Mouse (Mus musculus): ENCODE data around the gene Ttll2.
"Not testable (repeated sequence)": the region's sequence is repeated elsewhere in the genome, so short reads cannot be mapped to it uniquely, and the experiment has no call there.

Ttll2 gene

DNA sequence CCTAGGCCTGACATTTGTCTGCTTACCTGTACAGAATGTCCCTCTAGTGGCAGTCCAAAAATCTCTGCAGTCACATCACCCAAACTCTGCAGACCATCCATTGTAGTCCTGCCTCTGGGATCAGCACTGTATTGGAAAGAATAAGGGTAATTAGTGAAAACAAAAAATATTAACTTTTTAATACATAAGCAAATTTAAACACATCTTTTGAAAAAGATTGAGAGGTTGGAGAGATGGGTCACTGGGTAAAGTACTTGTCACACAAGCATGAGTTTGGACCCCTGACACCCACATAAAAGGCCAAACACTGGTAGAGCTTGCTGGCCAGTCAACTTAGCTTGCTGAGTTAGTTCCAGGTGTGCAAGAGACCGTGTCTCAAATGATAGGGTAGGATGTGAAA, at the start of gene Ttll2:
TSS of gene Ttll2 (minus strand) at position 101 of the 400 bp plus-strand sequence.
- not testable (repeated sequence) for DNase-seq (ENCODE audit: low spot score)

DNA sequence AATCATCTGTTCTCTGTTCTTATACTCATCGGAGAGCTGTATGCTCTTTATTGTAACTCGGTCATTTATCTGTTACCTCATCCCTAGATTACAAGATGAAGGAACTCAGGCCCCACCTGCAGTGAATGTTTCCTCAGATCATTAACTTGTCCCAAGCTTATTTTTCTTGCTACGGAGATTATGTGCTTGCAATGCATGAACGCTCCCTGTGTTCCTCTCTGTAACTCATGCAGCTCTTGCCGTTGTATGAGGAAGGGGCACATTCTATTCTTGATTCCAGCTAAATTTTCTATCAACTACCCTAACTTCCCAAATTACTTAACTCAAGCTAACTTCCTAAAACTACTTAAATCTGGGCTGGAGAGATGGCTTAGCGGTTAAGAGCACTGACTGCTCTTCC, 47.3 kb upstream of the Ttll2 start:
- not testable (repeated sequence) for DNase-seq (ENCODE audit: low spot score)

DNA sequence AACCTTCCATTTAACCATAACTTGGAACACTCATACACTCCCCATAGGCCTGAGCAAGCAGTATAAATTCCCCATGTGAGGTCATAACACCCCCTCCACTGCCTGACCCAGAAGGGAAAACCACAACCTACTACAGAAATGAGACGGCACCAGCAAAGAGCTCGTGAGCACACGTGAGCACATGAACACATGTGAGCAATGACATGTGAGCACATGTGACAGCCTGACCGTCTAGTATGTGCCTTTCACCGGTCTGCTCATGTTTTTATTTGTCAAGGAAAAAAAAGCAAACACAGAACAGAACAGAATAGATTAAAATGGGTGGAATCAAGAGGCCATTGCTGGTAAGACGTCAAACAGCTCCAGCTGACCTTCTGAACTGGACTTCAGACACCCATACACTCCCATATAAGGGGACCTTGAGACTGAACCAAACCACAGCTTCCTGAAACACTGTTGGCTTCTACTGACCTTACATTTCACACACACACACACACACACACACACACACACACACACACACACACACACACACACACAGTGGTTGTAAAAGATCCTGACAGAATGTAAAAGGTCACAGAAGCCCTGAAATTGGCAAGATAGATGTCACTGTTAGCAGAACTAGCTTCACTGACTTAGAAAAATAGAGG, 45.8 kb upstream of the Ttll2 start:
- not testable (repeated sequence) for DNase-seq (ENCODE audit: low spot score)

DNA sequence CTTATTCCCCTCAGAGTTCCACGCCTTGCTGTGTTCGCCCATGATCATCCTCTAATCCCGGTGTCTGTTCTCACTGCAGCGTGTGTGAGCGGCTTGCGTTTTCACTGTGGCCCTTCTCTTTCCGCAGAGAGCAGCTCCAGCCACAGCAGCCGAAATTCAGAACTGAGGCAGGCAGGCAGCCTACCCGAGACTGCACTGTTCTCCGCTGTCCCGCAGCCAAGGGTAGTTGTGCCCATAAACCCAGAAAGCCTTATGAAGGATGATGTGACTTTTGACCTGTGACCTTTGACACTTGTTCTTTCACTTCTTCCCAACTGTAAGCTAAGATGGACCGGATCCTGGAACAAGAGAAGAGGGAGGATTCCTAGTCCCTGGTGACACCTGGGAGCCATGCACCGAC, 44.6 kb upstream of the Ttll2 start:
- not testable (repeated sequence) for DNase-seq (ENCODE audit: low spot score)

DNA sequence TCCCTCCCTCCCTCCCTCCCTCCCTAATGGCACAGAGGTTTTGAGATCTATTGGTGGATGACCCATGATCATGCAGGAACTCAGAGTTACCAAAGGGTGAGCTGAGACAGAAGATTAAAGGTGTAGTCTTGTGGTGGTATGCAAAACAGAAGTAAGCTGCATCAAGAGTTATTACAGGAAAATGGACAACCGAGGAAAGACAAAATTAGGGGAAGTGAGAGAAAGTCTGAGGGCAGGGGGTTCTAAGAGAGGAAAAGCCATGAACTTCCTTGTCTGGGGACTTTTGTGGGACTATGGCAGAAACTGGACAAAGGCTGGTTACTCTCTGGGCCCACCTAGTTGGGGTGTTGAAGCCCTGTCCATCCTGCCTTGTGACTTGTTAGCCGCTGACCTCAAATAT, 43.8 kb upstream of the Ttll2 start:
- not testable (repeated sequence) for DNase-seq (ENCODE audit: low spot score)

DNA sequence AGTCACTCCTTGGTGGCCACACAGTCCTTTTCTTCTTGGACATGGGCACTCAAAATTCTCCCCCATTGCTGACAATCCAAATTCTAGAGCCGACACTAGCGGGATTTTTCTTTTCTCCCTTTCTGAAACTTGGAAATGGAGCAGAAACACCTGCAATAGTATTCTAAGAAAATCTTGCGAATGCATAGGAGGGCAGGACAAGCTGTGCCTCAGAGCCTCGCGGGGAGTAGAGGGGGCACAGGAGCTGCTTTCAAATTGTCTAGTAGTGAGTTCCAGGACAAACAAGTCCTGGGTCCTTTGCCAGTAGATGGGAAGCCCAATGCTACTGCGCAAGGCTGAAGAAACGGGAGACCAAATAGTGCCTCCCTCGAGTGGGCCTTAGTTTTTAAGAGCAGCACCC, 43.2 kb upstream of the Ttll2 start:
- not testable (repeated sequence) for DNase-seq (ENCODE audit: low spot score)

DNA sequence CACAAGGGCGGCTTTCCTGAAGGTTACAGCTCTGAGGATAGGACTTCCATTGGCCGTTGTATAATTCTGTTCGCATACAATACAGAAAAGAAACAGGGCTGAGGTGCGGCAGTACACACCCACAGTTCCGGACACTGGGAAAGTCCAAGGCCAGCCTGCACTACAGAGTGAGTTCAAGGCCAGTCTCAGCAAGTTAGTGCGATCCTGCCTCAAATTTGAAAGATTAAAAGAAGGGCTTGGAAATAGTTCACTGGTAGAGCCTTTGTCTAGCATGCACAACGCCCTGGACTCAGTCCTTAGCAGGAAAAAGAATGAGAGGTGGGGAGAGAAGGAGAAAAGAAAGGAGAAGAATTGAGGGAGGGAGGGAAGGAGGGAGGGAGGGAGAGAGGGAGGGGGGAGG, 42.6 kb upstream of the Ttll2 start:
- not testable (repeated sequence) for DNase-seq (ENCODE audit: low spot score)

DNA sequence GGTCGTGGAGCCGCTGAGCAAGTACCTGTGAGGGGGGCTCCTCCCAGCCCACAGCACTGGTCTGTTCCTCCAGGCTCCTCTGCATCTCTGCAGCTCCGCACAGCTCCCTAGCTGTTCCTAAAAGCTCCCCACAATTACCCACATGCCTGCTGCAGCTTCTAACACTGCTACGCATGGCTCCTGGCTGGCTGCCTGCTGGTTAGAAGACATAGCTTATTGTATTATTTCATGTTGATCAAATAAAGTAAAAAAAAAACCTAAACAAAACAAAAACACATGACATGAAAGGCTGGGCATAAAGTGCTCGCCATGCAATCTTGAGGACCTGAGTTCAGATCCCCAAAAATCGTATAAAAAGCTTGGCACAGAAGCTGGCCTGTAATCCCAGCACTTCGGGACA, 37.4 kb upstream of the Ttll2 start:
- not testable (repeated sequence) for DNase-seq (ENCODE audit: low spot score)

DNA sequence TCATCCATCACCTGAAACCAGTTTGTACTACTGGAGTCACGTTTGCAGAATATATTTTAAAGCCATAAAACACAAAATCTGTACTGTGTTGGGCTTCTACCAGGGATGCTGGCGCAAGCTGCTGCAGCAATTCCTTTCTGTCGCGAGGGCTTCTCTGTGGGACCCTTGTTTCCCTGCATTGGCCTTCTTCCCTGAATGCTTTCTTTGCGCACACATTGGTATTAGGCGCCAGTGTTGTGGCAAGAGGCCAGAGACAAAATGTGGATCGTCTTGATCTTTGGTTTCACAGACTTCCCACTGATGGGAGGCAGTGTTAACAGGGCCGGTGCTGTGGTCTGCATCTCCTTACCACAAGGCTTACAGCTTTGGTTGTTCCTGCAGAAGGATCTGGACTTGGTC, 36.5 kb upstream of the Ttll2 start:
- DNase-seq (ENCODE audit: low spot score), result not testable (repeated sequence)

DNA sequence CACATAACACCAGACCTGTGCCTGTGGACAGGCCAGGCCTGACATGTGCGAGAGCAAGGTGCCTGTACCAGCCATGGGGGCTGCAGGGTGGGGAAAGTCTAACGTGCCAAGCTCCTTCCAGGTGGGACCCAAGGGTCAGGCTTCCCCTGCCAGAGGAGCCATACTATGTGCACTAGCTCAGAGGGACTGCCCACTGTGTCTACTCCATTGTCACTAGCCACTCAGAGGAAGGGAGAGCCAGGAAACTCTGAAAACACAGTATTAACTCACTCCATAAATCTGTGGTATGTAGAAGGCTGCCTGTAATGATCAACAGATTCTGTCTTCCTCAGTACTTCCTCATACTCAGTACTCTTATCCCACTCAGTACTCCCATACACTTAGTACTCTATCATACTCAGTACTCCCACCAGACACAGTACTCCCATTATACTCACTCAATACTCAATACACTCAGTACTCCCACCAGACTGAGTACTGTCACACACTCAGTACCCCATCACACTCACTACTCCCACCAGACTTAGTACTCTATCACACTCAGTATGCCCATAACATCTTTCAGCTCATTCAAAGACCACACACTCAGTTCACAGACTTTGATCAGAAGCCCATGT, 36.0 kb upstream of the Ttll2 start:
- DNase-seq (ENCODE audit: low spot score), result not testable (repeated sequence)

DNA sequence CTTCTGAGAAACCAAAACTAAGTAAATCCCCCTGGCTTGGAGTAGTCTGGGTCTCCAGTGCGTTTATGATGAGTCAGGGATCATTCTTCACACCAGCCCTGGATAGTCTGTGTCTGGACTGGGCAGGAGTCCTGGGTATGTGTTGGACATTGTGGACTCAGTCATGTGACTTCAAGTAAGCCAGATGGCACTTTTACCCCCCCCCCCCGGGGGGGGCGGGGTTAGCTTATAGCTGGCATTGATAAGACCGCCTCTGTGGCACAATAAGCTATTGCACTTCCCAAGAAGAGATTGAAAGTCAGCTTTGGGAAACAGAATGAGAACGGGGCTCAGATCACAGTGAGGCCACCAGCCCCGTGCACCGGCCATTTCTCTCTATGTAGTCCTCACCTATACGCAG, 33.5 kb upstream of the Ttll2 start:
- DNase-seq (ENCODE audit: low spot score), result not testable (repeated sequence)

DNA sequence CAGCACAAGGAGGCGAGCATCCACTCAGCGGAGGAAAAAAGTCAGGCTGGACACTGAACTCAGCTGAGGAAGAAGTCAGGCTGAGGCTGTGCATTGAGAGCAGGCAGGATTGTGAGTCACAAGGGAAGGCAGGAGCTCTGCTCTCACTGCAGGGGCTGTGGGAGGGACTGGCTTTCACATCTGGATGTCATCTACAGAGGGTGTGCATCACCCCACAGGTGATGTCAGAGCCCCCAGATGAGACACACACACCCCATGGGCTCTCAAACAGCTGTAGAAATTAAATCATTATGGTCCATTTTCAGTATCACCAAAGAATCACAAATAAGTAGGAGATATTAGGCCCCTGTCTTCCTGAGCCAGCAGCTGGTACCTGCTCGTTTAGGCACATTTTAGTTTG, 32.9 kb upstream of the Ttll2 start, which contains the start of gene Unc93a2:
TSS of gene Unc93a2 (minus strand) at position 101 of the 400 bp plus-strand sequence.
- DNase-seq (ENCODE audit: low spot score), result not testable (repeated sequence)

DNA sequence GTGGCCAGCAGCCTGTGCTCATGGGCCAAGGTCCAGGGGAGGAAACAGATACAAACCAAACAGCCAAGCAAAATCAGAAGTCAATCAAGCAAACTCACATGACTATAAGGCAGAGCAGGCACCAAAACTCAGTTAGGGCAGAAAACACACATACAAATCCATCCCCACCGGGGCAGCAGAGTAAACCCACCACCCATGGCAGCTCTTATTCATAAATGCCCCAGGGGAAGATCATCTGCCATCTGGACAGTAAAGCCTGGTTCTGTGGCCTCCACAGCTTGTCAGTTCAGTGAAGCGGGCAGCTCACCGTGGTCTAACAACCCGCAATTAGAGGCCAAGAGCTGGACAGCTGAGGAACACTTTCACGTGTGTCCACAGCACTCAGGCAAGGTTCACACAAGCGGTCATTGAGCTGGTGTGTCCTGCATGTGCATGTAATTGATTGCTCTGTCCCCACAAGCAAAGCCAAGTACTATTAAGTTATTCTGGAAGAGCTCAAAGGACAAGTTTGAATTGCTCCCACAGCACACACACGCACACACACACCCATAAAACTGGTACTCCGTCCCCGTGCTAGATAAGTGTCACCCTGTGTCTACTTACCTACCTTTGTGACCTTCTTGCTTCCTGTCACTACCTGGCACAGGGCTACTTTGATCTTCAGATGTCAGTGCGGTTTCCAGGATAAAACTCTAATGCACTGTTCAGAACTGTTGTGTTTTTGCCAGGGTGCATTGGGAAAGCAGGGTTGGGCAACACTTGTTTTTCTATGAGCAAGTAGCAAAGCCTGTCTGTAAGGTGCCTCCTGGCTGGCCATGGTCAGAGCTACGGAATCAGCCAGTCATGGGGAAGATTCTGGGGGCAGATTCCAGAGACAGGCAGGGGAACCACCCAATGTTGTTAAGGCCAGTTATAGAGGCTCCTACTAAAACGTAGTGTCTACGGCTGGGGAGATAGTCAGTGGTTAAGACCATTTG, 31.0 kb upstream of the Ttll2 start:
- DNase-seq (ENCODE audit: low spot score), result not testable (repeated sequence)

DNA sequence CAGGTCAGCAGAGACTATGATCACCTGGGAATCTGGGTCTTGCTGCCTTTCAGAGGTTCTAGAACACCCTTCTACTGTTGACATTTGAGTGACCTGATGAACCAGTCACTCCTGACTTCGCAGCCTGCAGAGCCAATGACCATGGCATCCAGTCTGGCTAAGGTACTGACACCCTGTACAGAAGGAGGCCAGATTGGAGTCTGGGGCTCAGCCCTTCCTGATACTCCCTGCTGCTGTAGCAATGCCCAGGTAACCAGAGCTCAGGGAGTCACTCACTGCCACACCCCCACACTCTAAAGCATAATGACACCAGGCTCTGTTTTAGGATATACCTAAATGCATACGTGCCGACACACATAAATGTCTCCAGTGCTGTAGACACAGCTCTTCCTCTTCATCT, 30.2 kb upstream of the Ttll2 start:
- not testable (repeated sequence) for DNase-seq (ENCODE audit: low spot score)

DNA sequence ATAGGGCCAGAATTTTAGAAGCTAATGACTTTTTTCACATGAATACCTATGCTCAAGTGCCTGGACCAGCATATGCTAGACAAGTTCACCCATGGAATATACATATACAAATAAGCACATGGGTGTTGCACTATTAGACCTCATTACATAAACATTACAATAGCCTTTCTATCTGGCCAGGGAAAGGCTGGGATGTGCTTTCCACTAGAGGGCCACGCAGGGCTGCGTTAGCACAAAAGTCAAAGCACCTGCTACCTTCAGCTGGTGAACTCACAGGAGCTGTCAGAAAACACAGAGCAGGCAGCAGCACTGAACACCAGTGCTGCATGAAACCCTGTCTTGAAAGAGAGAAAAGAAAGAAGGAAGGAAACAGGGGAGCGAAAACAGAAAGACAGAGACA, 25.4 kb upstream of the Ttll2 start:
- not testable (repeated sequence) for DNase-seq (ENCODE audit: low spot score)

DNA sequence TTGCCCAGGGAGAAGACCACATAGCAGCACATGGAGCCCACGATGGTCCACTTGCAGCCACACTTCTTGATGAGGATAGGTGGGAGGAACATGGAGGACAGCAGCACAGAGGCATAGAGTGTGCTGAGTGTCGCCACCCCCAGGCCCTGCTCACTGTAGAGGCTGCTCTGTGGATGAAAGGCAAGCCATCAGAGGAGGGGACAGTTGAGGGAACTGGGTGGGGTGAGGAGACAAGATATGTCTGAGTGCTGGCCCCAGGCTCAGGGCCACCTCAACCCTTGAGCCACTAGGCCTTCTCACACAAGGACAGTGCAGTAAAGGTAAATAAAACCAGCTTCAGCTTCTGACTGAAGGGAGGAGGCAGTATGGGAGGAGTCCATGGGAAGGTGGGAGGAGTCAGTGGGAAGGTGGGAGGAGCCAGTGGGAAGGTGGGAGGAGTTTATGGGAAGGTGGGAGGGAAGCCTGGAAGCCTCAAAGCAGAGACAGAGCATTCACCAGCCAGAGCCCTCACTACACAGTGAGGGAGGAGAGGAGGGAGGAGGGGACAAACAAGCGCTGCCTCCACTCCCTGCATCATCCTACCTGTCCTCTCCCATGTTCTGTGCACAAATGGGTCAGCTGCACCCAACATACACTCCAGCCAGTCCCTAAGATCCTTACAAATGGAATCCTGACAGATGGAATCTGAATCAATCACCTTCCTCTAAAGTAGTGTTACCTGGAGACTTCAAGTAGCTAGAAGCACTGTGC, 24.6 kb upstream of the Ttll2 start:
- DNase-seq (ENCODE audit: low spot score), result not testable (repeated sequence)

DNA sequence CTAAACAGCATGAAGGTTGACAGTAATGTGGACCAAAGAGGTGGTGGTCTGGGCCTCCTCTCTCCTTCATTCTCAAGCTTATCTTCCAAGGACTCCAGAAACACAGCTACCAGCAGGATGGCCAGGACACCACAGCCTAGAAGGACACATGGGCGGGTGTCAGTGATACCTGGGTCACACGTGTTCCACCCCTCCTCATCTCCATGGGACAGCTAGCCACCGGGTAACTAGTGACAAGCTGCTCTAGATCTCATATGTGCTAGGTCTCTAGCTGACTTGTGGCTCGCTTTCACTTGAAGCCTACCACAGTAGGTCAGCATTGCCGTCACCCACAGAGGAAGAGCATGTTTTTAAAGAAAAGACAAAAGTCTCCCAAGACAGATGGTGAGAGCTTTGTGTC, 19.4 kb upstream of the Ttll2 start, which contains the start of gene Gm49630:
TSS of gene Gm49630 (minus strand) at position 101 of the 400 bp plus-strand sequence.
- DNase-seq (ENCODE audit: low spot score), result not testable (repeated sequence)

DNA sequence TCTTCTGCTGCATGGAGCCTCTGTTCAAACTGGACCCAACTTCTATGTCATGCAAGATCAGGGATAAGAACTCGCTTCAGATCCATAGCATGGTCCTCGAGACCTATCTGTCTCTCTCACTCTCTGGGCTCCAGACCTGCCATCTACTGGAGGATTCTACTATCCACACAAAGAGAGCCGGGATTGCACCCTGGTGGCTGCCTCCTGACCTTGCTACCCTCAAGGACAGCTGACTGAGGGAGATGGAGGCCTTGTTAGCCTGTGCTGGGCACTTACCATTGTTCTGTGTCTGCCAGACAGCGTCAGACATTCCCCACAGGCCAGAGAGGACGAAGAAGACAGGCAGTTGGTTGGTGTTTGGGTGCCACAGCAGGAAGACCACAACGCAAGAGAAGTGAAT, 16.9 kb upstream of the Ttll2 start:
- not testable (repeated sequence) for DNase-seq (ENCODE audit: low spot score)

DNA sequence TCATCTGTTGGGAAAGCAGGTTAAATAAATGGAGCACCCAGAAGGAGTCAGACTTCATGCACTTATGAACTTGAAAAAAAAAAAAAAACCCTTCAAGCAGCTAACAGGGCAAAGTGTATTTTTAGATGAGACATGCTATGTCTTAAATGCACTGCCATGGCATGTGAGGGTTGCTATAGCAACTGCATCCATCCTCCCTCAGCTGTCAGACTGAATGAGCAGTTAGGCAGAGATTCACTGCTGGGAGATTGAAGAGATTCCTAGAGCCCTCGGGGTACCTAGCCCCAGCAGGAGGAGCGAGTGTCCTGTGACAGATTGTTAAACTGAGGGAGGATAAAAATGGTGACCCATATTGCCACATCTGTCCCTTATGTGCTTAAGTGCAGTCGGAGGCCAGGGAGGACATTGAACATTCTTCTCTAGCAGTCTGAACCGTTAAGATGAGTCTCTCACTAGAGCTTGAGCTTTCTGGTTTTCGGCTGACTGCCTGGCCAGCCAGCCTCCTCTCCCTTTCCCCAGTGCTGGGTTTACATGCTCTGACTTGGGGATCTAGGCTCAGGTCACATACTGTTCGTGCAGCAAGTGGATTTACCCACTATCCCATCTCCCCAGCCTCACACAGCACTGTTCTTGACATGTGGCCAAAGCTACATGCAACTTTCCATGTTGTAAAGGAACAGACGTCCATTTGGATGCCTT, 14.3 kb upstream of the Ttll2 start:
- DNase-seq (ENCODE audit: low spot score), result not testable (repeated sequence)

DNA sequence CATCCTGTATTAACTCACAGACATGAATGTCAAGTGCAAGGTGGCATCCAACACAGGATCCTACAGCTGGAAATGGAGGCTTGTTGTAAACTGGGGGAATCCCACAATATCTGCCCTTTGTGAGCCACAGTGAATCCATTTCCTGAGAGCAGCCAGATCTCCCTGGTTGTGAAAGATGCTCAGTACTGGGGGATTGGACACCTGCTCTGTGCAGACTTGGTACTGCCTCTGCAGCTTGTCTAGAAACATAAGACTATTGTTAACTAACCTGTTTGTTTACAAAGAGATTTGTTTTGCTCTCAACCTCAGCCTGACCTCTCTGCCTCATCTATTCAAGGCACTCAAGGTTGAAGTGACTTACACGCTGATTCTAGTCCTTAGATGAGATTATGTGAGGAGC, 13.8 kb upstream of the Ttll2 start:
- not testable (repeated sequence) for DNase-seq (ENCODE audit: low spot score)

DNA sequence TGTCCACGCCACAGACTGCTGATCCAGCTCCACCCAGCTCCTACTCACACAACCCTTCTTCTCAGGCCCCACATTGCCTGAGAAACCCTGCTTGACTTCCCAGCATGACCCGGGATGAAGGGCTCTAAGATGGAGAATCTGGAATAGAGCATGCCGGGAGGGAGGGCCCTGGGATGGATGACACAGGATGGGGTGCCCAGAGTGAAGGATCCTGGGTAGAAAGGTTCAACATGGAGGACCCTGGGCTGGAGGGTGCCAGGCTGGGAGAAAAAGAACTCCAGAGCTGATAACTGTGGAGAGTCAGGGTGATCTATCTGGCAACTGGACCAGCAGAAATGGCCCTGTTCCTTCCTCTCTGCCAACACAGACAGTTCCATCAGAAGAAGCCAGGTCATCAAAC, 13.1 kb upstream of the Ttll2 start:
- not testable (repeated sequence) for DNase-seq (ENCODE audit: low spot score)

All from spleen, adult 12 weeks (tissue).